Mouse (Mus musculus) heart, embryonic 15.5 days (tissue): ENCODE results near the gene Fam171a2. TPM values are rescaled to one million over a fixed set of nuclear protein-coding genes. Genes with fewer than 3 reads are reported as not detected.

Experiments
- ATAC-seq: fragments of 200-750 bp; cut with Nextera tagmentation; replicated peaks from 2 replicates; pipeline ENCODE4 v1.8.0; 2017; ENCODE audit warnings: low read depth, moderate TSS enrichment; ENCODE audit not compliant: insufficient number of reproducible peaks, insufficient read depth, low FRiP score
- H3K27ac ChIP-seq: fragments of 300-500 bp; sonication (generic); 2 replicates; pipeline ENCODE4 v1.5.1; 2015; ENCODE audit warnings: mild to moderate bottlenecking, inconsistent platforms
- H3K27me3 ChIP-seq: fragments of 300-500 bp; sonication (generic); 2 replicates; pipeline ENCODE4 v1.6.1; 2015; ENCODE audit warnings: inconsistent platforms
- H3K36me3 ChIP-seq: fragments of 300-500 bp; sonication (generic); 2 replicates; pipeline ENCODE4 v1.6.1; 2015; ENCODE audit warnings: mild to moderate bottlenecking, inconsistent platforms
- H3K4me1 ChIP-seq: fragments of 300-500 bp; sonication (generic); replicated peaks from 2 replicates; pipeline ENCODE4 v1.6.1; 2015; ENCODE audit warnings: inconsistent platforms
- H3K4me2 ChIP-seq: fragments of 300-500 bp; sonication (generic); 2 replicates; pipeline ENCODE4 v1.6.1; 2015; ENCODE audit warnings: inconsistent platforms, mild to moderate bottlenecking, moderate library complexity
- H3K4me3 ChIP-seq: fragments of 300-500 bp; sonication (generic); 2 replicates; pipeline ENCODE4 v1.5.1; 2015; ENCODE audit warnings: mild to moderate bottlenecking, inconsistent platforms
- H3K9ac ChIP-seq: fragments of 300-500 bp; sonication (generic); 2 replicates; pipeline ENCODE4 v1.6.1; 2015; ENCODE audit warnings: mild to moderate bottlenecking, inconsistent platforms
- H3K9me3 ChIP-seq: fragments of 300-500 bp; sonication (generic); replicated peaks from 2 replicates; pipeline ENCODE4 v1.6.1; 2016; ENCODE audit warnings: inconsistent platforms
- WGBS: fragments of 180-500 bp; shearing (Covaris S2); methylation state at CpG from one replicate; pipeline ENCODE4 v1.1.7; 2015; ENCODE audit warnings: mixed read lengths; 5-methylcytosine and 5-hydroxymethylcytosine counted together
- polyA plus RNA-seq: library from polyadenylated mRNA; unstranded; fragments of >200 nt; fragmentation: Nextera tagmentation; extraction: Ambion mirVana; gene quantifications from 2 replicates; pipeline ENCODE4 v1.2.1, GENCODE M21; 2015

The Fam171a2 gene
- polyA plus RNA-seq: 2.7 and 5.7 TPM in 2 replicates

DNA sequence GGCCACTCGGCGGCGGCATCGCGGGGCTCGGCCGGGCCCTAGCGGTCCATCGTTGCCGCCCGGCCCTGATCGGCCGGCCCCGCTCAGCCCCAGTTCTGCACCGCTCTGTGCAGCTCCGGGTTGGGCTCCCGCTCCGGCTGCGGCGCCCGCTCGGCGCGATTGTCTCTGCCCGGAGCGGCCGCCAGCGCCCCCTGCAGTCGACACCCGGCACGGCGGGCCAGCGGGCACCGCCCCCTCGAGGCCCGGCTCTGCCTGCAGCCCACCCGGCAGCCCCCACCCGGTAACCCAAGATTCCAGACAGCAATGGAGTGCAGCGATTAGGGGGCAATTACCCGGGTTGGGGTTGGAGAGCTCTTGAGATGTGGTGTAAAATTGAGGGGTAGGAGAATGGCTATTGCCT, at the start of gene Fam171a2:
Gene Fam171a2, minus strand, starts transcription at position 186 of the 400 bp plus-strand sequence.
- peak within 1 kb of the TSS; percentile 88 for H3K4me2 ChIP-seq
- ATAC-seq: peak; percentile 59
- H3K4me1 ChIP-seq: peaks cover 50% of the 10 kb centered on the region
- no peaks in the 10 kb centered on the region for H3K9me3 ChIP-seq
- peak within 1 kb of the TSS; percentile 87 for H3K27ac ChIP-seq
- 0% methylated on average over 39 of the region's 40 CpGs for WGBS
- peaks cover 4% of the 10 kb centered on the region; the same call in 1 of the 2 replicates for H3K36me3 ChIP-seq
- H3K27me3 ChIP-seq: 0 out of 2 replicates have a peak, but pooled peaks cover 3% of the 10 kb centered on the region
- peak within 1 kb of the TSS; percentile 93 for H3K9ac ChIP-seq
- peak within 1 kb of the TSS; percentile 93 for H3K4me3 ChIP-seq

DNA sequence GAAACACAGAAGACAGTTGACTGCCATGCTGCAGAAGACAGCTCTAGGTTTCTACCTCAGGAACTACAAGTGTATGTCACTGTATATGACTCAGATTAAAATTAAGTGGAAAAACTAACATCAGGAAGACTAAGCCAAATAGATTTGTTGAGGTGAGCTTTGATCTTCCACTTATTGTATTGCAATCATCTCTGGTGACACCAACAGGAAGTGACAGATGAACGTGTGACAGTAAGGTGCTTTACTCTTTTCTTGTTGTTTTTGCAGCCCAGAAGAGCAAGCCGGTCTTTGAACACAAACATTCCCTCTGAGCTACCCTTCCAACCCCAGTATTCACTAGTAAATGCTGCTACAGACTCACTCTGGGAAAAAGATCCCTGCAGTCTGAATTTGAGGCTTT, 49.2 kb upstream of the Fam171a2 start:
- ATAC-seq: no peak
- Histone ChIP-seq H3K27me3 (no peaks in the 10 kb centered on the region), H3K4me2 (no peak overlapping the region), H3K4me3 (no peak overlapping the region), H3K9me3 (no peaks in the 10 kb centered on the region), H3K27ac (no peak overlapping the region), H3K36me3 (peaks cover 41% of the 10 kb centered on the region), H3K4me1 (peaks cover 14% of the 10 kb centered on the region), H3K9ac (no peak overlapping the region)
- WGBS: 64% methylated on average over 2 of the region's 2 CpGs

GRCm38 (mm10) chr11:102496206-102496605, 48.7 kb upstream of the Fam171a2 start:
- WGBS: 83% methylated on average over 2 of the region's 2 CpGs
- peaks cover 38% of the 10 kb centered on the region for H3K36me3 ChIP-seq
- H3K4me1 ChIP-seq: peaks cover 14% of the 10 kb centered on the region
- no peak for ATAC-seq
- H3K9me3 ChIP-seq: no peaks in the 10 kb centered on the region
- no peaks in the 10 kb centered on the region for H3K27me3 ChIP-seq
- no peak overlapping the region for H3K4me3 ChIP-seq
- no peak overlapping the region for H3K27ac ChIP-seq
- H3K4me2 ChIP-seq: no peak overlapping the region
- no peak overlapping the region for H3K9ac ChIP-seq

DNA sequence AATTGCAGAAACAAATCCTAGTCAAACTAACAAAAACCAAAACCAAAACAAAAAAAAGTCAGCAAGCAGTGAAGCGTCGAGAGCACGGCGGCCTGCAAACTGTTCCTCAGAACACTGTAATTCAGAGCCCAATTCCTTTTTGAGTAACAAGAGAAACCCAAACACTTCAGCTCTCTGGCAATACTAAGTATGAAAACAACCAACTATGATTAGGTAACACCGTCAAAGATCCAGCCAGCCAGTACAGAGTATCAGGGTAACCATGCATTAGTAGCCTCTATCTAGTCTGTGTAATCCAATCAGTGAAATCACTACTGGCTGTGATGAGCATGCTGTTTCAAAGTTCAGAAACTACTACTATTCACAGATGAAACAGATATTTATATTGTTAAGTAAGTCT, 48.3 kb upstream of the Fam171a2 start:
- Histone ChIP-seq H3K4me1 (peaks cover 14% of the 10 kb centered on the region), H3K9me3 (no peaks in the 10 kb centered on the region), H3K27me3 (no peaks in the 10 kb centered on the region), H3K4me2 (no peak overlapping the region), H3K4me3 (no peak overlapping the region), H3K9ac (no peak overlapping the region), H3K36me3 (peaks cover 33% of the 10 kb centered on the region), H3K27ac (no peak overlapping the region)
- no peak for ATAC-seq
- WGBS: 87% methylated on average over 5 of the region's 5 CpGs

DNA sequence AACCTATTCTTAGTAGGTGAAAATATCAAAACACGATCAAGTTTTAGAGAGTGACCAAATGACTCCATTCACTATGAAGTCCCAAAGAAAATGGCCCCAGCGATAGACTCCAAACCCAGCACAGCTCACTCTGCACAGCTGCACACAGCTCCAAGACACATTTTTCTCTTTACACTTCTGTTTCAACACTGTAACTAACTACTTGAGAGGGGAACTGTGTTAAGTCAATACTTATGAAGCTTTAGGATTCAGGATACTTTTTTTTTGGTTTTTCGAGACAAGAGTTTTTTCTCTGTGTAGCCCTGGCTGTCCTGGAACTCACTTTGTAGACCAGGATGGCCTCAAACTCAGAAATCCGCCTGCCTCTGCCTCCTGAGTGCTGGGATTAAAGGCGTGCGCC, 47.6 kb upstream of the Fam171a2 start:
- Histone ChIP-seq H3K4me1 (peaks cover 14% of the 10 kb centered on the region), H3K4me2 (no peak overlapping the region), H3K4me3 (no peak overlapping the region), H3K9me3 (no peaks in the 10 kb centered on the region), H3K27me3 (no peaks in the 10 kb centered on the region), H3K36me3 (peaks cover 29% of the 10 kb centered on the region), H3K9ac (no peak overlapping the region), H3K27ac (no peak overlapping the region)
- WGBS: 98% methylated on average over 6 of the region's 6 CpGs
- ATAC-seq: no peak

- Histone ChIP-seq H3K4me2 (no peak overlapping the region), H3K27me3 (no peaks in the 10 kb centered on the region), H3K27ac (peak overlapping the region; percentile 65), H3K36me3 (peaks cover 20% of the 10 kb centered on the region), H3K9ac (no peak overlapping the region), H3K4me1 (peaks cover 14% of the 10 kb centered on the region), H3K4me3 (no peak overlapping the region), H3K9me3 (no peaks in the 10 kb centered on the region)
- WGBS: 65% methylated on average over 7 of the region's 7 CpGs
- ATAC-seq: no peak
Measured at GRCm38 (mm10) chr11:102494063-102494650, 46.7 kb upstream of the Fam171a2 start.

DNA sequence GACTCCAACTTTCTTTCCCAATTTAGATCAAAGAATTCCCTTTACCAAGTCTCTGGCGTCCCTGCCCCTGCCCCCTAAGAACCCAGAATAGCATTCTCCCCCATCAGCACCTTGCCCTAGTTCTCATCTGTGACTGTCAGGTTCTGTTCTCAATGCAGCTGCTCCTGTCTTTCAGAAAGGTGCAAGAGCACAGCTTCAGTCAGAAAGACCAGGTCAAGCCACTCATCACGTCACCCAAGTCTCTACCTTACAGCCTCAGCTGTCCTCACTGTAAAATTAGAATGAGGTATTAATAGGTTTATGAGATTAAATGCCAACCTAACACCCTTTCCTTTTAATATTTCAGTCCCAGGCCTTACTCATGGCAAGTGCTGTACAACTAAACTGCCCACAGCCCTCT, 45.8 kb upstream of the Fam171a2 start:
- peak; percentile 43; the same call in 1 of the 2 replicates for ATAC-seq
- H3K4me1 ChIP-seq: peaks cover 14% of the 10 kb centered on the region
- H3K4me2 ChIP-seq: peak overlapping the region; percentile 9; the same call in 1 of the 2 replicates
- WGBS: 33% methylated on average over 2 of the region's 2 CpGs
- no peaks in the 10 kb centered on the region for H3K9me3 ChIP-seq
- H3K36me3 ChIP-seq: peaks cover 12% of the 10 kb centered on the region
- no peak overlapping the region for H3K4me3 ChIP-seq
- no peaks in the 10 kb centered on the region for H3K27me3 ChIP-seq
- peak overlapping the region; percentile 65 for H3K27ac ChIP-seq
- H3K9ac ChIP-seq: no peak overlapping the region

- no peak overlapping the region for H3K4me2 ChIP-seq
Measured at GRCm38 (mm10) chr11:102487901-102488300, 40.4 kb upstream of the Fam171a2 start.

DNA sequence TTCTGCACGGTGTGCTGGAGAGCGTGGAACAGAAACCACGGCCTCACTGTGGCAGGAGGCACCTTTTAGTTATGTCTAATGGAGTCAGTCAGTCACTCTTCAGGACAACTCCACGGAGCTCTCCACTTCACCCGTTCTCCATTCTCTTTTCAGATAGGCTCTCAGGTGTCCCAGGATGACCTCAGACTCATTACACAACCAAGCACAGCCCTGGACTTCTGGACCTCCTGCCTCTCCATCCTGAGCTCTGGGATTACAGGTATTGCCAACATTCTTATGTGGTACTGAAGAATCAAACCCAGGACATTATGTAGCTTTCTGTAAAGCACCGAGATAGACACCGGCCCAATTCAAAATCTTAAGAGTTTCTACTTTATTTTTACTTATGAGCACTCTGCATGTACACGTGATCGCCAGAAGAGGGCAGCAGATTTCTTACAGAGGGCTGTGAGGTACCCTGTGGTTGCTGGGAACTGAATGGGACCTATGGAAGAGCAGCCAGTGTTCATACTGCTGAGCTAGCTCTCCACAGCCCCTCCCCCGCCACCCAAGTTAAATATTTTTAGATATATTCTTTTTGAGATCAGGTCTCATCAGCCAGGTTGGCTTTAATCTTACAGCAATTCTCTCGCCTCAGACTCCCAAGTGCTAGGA, 39.4 kb upstream of the Fam171a2 start:
- ATAC-seq: no peak; the same call in 1 of the 2 replicates
- 65% methylated on average over 11 of the region's 11 CpGs for WGBS
- H3K9ac ChIP-seq: no peak overlapping the region

More at GRCm38 (mm10) chr11:102487901-102488300, 40.4 kb upstream of the Fam171a2 start:
- Histone ChIP-seq H3K27me3 (no peaks in the 10 kb centered on the region), H3K4me3 (no peak overlapping the region), H3K9ac (no peak overlapping the region), H3K4me1 (no peaks in the 10 kb centered on the region), H3K36me3 (peaks cover 27% of the 10 kb centered on the region), H3K9me3 (no peaks in the 10 kb centered on the region), H3K27ac (no peak overlapping the region)
- 75% methylated on average over 2 of the region's 2 CpGs for WGBS
- ATAC-seq: no peak

GRCm38 (mm10) chr11:102481779-102482178, 34.3 kb upstream of the Fam171a2 start:
- Histone ChIP-seq H3K36me3 (peaks cover 75% of the 10 kb centered on the region), H3K4me2 (no peak overlapping the region), H3K4me3 (no peak overlapping the region), H3K4me1 (no peaks in the 10 kb centered on the region), H3K9ac (no peak overlapping the region), H3K9me3 (no peaks in the 10 kb centered on the region), H3K27me3 (no peaks in the 10 kb centered on the region), H3K27ac (no peak overlapping the region)
- no peak for ATAC-seq
- 88% methylated on average over 10 of the region's 10 CpGs for WGBS

More for the DNA sequence above, 39.4 kb upstream of the Fam171a2 start:
- no peak overlapping the region for H3K27ac ChIP-seq
- H3K36me3 ChIP-seq: peaks cover 37% of the 10 kb centered on the region
- H3K27me3 ChIP-seq: no peaks in the 10 kb centered on the region
- H3K4me1 ChIP-seq: no peaks in the 10 kb centered on the region
- H3K4me2 ChIP-seq: no peak overlapping the region
- H3K4me3 ChIP-seq: no peak overlapping the region
- no peaks in the 10 kb centered on the region for H3K9me3 ChIP-seq

DNA sequence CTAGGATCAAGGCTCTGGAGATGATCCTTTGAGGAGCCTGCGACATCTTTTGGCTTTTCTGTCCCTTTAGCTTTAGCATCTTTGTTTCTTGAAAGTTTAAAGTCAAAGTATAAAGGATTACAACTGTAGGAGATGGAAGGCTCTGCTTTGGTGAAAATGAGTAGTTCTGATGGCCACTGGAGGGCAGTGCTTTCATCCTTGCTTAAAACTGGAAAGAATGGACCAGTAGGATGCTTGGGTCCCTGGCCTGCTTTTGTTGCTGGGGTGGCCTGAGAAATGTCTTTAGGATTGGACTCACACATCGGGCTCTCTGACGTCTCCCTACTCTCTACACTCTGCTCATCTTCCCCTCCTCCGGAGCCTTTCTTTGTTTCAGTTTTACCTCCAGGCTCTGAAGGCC, 33.4 kb upstream of the Fam171a2 start:
- H3K9ac ChIP-seq: no peak overlapping the region
- no peaks in the 10 kb centered on the region for H3K9me3 ChIP-seq
- no peak overlapping the region for H3K27ac ChIP-seq
- no peak overlapping the region for H3K4me2 ChIP-seq
- no peaks in the 10 kb centered on the region for H3K27me3 ChIP-seq
- ATAC-seq: no peak
- H3K36me3 ChIP-seq: peaks cover 66% of the 10 kb centered on the region
- 87% methylated on average over 4 of the region's 4 CpGs for WGBS
- no peak overlapping the region for H3K4me3 ChIP-seq
- H3K4me1 ChIP-seq: no peaks in the 10 kb centered on the region

GRCm38 (mm10) chr11:102480111-102480510, 32.6 kb upstream of the Fam171a2 start:
- peaks cover 61% of the 10 kb centered on the region for H3K36me3 ChIP-seq
- no peaks in the 10 kb centered on the region for H3K4me1 ChIP-seq
- ATAC-seq: no peak
- H3K9me3 ChIP-seq: no peaks in the 10 kb centered on the region
- no peaks in the 10 kb centered on the region for H3K27me3 ChIP-seq
- H3K4me3 ChIP-seq: no peak overlapping the region
- no peak overlapping the region for H3K9ac ChIP-seq
- no peak overlapping the region for H3K27ac ChIP-seq
- WGBS: 96% methylated on average over 15 of the region's 15 CpGs
- no peak overlapping the region for H3K4me2 ChIP-seq
